In the genomic region with DNA sequence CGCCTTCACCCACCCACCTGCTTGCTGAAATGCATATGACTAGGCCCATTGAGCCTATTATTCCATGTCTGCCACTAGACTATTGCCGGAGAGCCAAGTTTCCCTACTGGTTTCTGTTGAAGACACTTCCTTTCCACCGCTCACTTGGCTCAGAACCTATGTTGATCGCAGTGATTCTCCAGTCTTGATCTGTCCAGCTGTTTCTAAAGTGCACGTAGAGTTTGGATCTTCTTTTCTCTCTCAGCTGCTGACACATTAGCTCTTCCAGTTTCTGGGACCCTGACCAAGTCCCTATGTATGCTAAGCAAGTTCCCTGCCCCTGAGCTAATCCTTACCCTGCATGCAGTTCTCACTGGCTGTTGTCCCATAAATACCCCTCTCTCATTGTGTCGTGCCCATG, we compare ENCODE assay signal across 22 mouse cellular contexts.
"Had no signal": no experiment of that assay in that cellular context is flagged by ENCODE, and none has a peak within 500 bp of the region (broad histone marks: within the 10 kb centered on the region; RNA-seq: fewer than 3 reads in every experiment).

No protein-coding gene starts in this region.

- H3K36me3 ChIP-seq: heart, embryonic 10.5 days; intestine, embryonic 15.5 days; limb, embryonic 12.5 days had no signal

- ATAC-seq: hindbrain, embryonic 16.5 days; inflammation-experienced regulatory T-cells, adult 6 months; intestine, embryonic 15.5 days; intestine, postnatal 0 days had no signal

- H3K4me1 ChIP-seq: heart, embryonic 10.5 days; heart, embryonic 12.5 days; hindbrain, embryonic 10.5 days; hindbrain, embryonic 12.5 days; intestine, embryonic 15.5 days; limb, embryonic 10.5 days; limb, embryonic 12.5 days had no signal

- DNase-seq: gastrocnemius, postnatal 14 days; heart, adult 18-20 months; heart, postnatal 10 days; heart, postnatal 4 days; kidney, adult 18-20 months; kidney, adult 8-10 months; kidney, postnatal 10 days; kidney, postnatal 25 days; kidney, postnatal 4 days had no signal

- H3K27ac ChIP-seq: heart, embryonic 10.5 days; hindbrain, embryonic 10.5 days; hindbrain, embryonic 12.5 days; hindbrain, embryonic 14.5 days; intestine, embryonic 15.5 days; layer of hippocampus, adult 2 months; left cerebral cortex, adult 2 months; limb, embryonic 10.5 days; limb, embryonic 12.5 days had no signal

- H3K4me3 ChIP-seq: heart, embryonic 10.5 days; heart, embryonic 12.5 days; hindbrain, embryonic 10.5 days; hindbrain, embryonic 12.5 days; intestine, embryonic 15.5 days; layer of hippocampus, adult 2 months; left cerebral cortex, adult 2 months; limb, embryonic 10.5 days; limb, embryonic 12.5 days had no signal

- H3K27me3 ChIP-seq: heart, embryonic 12.5 days; hindbrain, embryonic 12.5 days; intestine, embryonic 15.5 days; limb, embryonic 12.5 days had no signal

- H3K9ac ChIP-seq: heart, embryonic 12.5 days; hindbrain, embryonic 12.5 days; hindbrain, embryonic 14.5 days; intestine, embryonic 15.5 days; limb, embryonic 12.5 days had no signal

- H3K4me2 ChIP-seq: heart, embryonic 12.5 days; hindbrain, embryonic 12.5 days; hindbrain, embryonic 14.5 days; intestine, embryonic 15.5 days; limb, embryonic 12.5 days had no signal

- H3K9me3 ChIP-seq: heart, embryonic 10.5 days; heart, embryonic 12.5 days; hindbrain, embryonic 10.5 days; hindbrain, embryonic 12.5 days; intestine, embryonic 15.5 days; limb, embryonic 10.5 days; limb, embryonic 12.5 days had no signal
